Mouse (Mus musculus) limb, embryonic 15.5 days (tissue): ENCODE results near the gene Gm3173. TPM values are rescaled to one million over a fixed set of nuclear protein-coding genes. Genes with fewer than 3 reads are reported as not detected.
"Not testable (repeated sequence)": the region's sequence is repeated elsewhere in the genome, so short reads cannot be mapped to it uniquely, and the experiment has no call there.

ENCODE experiments used
- ATAC-seq: fragments of 200-750 bp; cut with Nextera tagmentation; 2 replicates; pipeline ENCODE4 v1.8.0; 2017; ENCODE audit warnings: low read depth, moderate TSS enrichment; ENCODE audit not compliant: insufficient number of reproducible peaks, low FRiP score, low TSS enrichment
- H3K27ac ChIP-seq: fragments of 300-500 bp; sonication (generic); 2 replicates; pipeline ENCODE4 v1.5.1; 2015; ENCODE audit warnings: moderate library complexity, mild to moderate bottlenecking, inconsistent platforms
- H3K27me3 ChIP-seq: fragments of 300-500 bp; sonication (generic); 2 replicates; pipeline ENCODE4 v1.6.1; 2015; ENCODE audit warnings: inconsistent platforms
- H3K36me3 ChIP-seq: fragments of 300-500 bp; sonication (generic); 2 replicates; pipeline ENCODE4 v1.6.1; 2015; ENCODE audit warnings: inconsistent platforms
- H3K4me1 ChIP-seq: fragments of 300-500 bp; sonication (generic); 2 replicates; pipeline ENCODE4 v1.6.1; 2015; ENCODE audit warnings: inconsistent platforms
- H3K4me2 ChIP-seq: fragments of 300-500 bp; sonication (generic); 2 replicates; pipeline ENCODE4 v1.6.1; 2015; ENCODE audit warnings: mild to moderate bottlenecking, inconsistent platforms
- H3K4me3 ChIP-seq: fragments of 300-500 bp; sonication (generic); 2 replicates; pipeline ENCODE4 v1.5.1; 2015; ENCODE audit warnings: mild to moderate bottlenecking, inconsistent platforms
- H3K9ac ChIP-seq: fragments of 300-500 bp; sonication (generic); 2 replicates; pipeline ENCODE4 v1.6.1; 2015; ENCODE audit warnings: inconsistent platforms
- H3K9me3 ChIP-seq: fragments of 300-500 bp; sonication (generic); 2 replicates; pipeline ENCODE4 v1.6.1; 2016; ENCODE audit warnings: inconsistent platforms
- WGBS: fragments of 180-500 bp; shearing (Covaris S2); methylation state at CpG from one replicate; pipeline ENCODE4 v1.1.7; 2015; 5-methylcytosine and 5-hydroxymethylcytosine counted together
- polyA plus RNA-seq: library from polyadenylated mRNA; unstranded; fragments of >200 nt; fragmentation: Nextera tagmentation; extraction: Ambion mirVana; gene quantifications from 2 replicates; pipeline ENCODE4 v1.2.1, GENCODE M21; 2015

Gm3173 gene
- polyA plus RNA-seq, 1 experiment from 2014 or later, result not detected

- ATAC-seq, H3K4me1 ChIP-seq, H3K27me3 ChIP-seq, H3K4me3 ChIP-seq, H3K9me3 ChIP-seq, H3K27ac ChIP-seq, H3K4me2 ChIP-seq, H3K9ac ChIP-seq, H3K36me3 ChIP-seq: not testable (repeated sequence)
- no CpG with 5 or more reads among the region's 2 CpGs for WGBS
Measured at GRCm38 (mm10) chr14:4555105-4555504, 124.3 kb downstream of the Gm3173 start, which contains the start of gene Gm3047. Gm3047 (plus strand) TSS chr14:4555405.

Other genes starting within 250 kb of the Gm3173 start
- 0.21 and 0.36 TPM in 2 replicates for gene Gm2974, start 248.4 kb upstream of the Gm3173 start, polyA plus RNA-seq
- not detected in 2 replicates for gene Gm3138, start 181.4 kb upstream of the Gm3173 start, polyA plus RNA-seq
- not detected in 2 replicates for gene Gm3149, start 113.7 kb upstream of the Gm3173 start, polyA plus RNA-seq
- 0.16 and 0.31 TPM in 2 replicates for gene 2610042L04Rik, start 96.2 kb upstream of the Gm3173 start, polyA plus RNA-seq
- gene Gm3159, start 33.5 kb upstream of the Gm3173 start, polyA plus RNA-seq, result not detected in 2 replicates
- gene Gm3164, start 15.5 kb upstream of the Gm3173 start, polyA plus RNA-seq, result 0.34 and 0.47 TPM in 2 replicates
- gene Gm3182, start 50.8 kb downstream of the Gm3173 start, polyA plus RNA-seq, result not detected in 2 replicates
- gene Gm3047, start 124.4 kb downstream of the Gm3173 start, polyA plus RNA-seq, result not detected in 2 replicates
- not detected in 2 replicates for gene Gm8159, start 201.4 kb downstream of the Gm3173 start, polyA plus RNA-seq
- gene Gm3239, start 233.2 kb downstream of the Gm3173 start, polyA plus RNA-seq, result not detected in 2 replicates